Mouse (Mus musculus) adrenal gland, adult 8-10 months (tissue): Measurements from ENCODE around the gene Slc7a8. TPM values are rescaled to one million over a fixed set of nuclear protein-coding genes. Genes with fewer than 3 reads are reported as not detected.

ENCODE experiments used
- DNase-seq: peaks from one replicate; pipeline ENCODE4 v3.0.0; 2022
- total RNA-seq, 4 experiments: library from RNA; stranded (reverse); gene quantifications; 2 replicates each; pipeline ENCODE4 v1.2.4; 2022

The Slc7a8 gene
- total RNA-seq, 4 experiments from 2014 or later = 26.6 to 51.8 (median 40.3) TPM

DNA sequence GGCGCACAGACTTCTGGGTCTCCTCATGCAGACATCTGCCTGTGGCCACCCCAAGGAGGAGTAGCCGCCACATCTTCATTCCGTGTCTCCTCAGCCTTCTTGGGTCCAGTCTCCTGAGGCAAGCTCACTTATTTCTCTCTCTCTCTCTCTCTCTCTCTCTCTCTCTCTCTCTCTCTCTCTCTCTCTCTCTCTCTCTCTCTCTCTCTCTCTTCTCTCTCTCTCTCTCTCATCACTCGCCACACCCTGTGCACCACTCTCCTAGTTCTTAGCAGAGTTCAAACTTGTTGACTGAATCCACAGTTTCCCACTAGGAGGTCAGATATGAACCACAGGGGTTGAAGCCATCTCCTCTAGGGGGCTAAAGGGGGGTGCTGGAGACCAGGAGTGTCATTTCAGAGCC lies 83.0 kb downstream of the Slc7a8 start, which contains the start of gene Gm29776:
TSS of gene Gm29776 (minus strand) at position 101 of the 400 bp plus-strand sequence.
- no peak for DNase-seq

DNA sequence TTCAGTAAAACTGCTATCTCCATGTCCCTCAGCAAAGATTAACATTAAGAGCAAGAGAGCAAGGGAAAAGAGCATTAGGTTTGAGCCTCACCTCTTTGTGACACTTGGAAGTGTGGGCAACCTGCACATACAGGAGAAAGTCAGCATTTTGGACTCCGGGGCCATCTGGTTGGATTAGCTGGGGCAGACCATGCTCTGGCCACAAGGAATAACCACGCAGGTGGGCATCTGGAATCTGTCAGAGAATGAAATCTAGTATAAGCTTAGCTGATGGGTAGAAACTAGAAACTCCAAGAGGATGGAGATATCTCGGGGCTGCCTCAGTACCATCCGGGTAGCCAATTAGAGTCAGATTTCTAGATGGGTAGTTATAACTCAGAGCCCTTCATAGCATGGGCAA lies 85.0 kb downstream of the Slc7a8 start:
- DNase-seq = no peak

DNA sequence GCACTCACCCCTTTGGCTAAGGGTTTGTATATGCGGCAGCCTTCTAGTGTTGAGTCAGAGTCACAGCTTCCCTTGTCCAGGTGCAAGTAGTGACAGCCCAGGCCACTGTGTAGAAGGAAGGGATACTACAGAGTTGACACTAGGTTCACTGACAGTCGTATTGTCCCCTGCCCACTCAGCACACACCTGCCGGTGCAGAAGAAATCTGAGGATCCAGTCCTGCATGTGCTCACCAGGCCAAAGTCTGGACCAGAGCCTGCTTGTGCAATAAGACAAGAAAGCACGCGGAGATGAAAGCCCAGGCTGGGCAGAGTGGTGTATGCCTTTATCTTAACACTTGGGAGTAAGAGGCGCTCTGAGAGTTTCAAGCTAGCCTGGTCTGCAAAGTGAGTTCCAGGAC lies 86.7 kb downstream of the Slc7a8 start:
- no peak for DNase-seq

DNA sequence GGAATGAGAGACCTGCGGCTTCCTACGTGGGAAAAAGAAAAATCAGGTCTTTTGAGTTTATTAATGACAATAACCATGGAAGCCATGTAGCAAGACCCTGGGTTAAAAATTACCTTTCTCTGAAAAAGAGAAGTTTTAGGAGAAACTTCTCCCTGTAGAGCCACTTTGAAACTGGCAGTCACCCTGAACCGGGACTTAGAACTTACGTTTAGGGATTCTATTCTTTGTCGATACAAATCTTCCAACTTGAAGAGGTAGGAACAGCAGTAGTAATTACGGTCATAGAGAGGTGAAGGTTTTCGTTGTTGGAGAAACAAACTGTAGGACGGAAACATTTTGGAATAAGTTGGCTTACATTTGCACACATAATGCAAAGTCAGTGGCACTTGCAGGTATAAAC lies 94.5 kb downstream of the Slc7a8 start:
- no peak for DNase-seq

DNA sequence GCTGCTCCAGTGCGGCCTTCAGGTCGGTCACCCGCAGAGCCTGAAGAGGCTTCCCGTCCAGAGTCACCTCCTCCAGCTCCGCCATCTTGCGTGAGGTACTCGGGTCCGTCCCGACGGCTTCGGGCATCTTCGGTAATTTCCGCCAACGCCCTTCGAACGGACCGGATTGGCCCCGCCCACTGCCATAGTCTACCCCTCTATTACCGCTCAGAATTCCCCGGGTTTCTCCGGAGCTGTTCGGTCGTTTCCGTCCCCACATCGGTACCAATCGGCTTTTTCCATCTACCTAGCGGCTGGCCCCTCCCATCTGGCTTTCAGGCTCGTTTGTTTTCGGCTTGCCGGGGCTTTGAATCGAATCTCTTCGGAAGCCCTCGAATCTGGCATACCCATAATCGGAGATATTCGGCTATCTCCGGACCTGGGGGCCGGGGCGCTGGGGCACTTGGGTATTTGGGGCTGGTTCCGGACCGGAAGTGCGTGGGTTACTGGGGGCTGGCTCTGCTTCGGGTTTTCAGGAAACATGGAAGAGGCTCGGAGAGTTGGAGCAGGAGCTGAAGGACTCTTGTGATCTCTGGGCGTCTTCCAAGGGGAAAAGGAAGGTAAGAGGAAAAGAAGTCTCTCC lies 95.1 kb downstream of the Slc7a8 start, which contains the start of gene Acin1:
TSS of gene Acin1 (minus strand) at position 410 of the 622 bp plus-strand sequence.
- peak; percentile 100 for DNase-seq

DNA sequence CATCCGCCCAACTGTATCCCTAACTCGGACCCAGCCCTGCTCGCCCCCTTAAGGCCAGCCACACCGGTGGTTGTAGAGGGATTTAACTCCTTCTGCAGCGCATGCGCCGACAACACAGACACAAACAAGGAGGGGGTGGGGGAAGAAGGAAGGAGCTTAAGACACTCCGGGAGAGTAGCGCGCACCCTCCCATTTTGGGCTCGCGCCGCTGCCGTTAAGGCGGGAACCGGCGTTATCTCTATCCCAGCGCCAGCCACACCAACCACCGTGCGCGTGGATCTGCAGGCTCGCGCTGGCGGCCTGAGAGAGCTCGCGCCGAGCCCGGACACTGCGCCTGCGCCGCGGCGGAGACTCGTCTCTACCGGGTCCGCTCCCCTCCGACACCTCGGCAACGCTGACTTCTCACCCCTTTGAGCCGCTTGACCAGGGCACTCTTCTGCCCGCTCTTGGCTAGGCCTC lies 95.7 kb downstream of the Slc7a8 start, which contains the start of gene 1700123O20Rik:
TSS of gene 1700123O20Rik (plus strand) at position 154 of the 459 bp plus-strand sequence.
- no peak for DNase-seq

DNA sequence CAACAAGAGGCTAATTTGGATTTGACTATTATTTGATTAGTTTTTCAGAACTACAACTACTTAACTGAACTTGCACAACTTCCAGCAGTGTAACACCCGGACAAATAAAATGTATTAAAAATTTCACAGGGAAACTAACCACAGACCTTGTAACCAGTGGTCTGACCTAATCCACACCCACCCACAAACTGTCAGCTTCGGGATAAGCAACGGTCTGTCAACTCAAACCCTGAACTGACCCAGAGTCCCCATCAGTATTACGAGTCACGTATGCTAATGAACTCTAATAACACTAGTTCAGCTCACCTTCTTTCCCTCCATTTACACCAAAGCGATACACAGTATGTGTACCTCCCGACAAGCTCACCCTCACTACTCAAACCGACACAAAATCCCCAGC lies 96.3 kb downstream of the Slc7a8 start:
- DNase-seq = no peak

DNA sequence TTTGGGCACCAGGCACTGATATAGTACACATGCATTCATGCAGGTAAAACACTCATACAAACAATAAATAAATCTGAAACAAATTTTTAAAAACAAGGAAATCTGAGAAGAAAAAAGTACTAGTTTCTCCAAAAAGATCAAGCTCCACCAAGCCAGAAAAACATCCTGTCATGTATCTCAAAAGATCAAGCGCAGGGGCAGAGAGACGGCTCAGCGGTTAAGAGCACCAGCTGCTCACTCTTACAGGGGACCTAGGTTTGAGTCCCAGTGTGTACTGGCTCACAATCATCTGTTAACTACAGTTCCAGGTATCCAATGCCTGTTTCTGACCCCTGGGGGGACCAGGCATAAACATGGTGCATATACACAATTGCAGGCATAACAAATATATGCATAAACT lies 99.3 kb downstream of the Slc7a8 start:
- no peak for DNase-seq

DNA sequence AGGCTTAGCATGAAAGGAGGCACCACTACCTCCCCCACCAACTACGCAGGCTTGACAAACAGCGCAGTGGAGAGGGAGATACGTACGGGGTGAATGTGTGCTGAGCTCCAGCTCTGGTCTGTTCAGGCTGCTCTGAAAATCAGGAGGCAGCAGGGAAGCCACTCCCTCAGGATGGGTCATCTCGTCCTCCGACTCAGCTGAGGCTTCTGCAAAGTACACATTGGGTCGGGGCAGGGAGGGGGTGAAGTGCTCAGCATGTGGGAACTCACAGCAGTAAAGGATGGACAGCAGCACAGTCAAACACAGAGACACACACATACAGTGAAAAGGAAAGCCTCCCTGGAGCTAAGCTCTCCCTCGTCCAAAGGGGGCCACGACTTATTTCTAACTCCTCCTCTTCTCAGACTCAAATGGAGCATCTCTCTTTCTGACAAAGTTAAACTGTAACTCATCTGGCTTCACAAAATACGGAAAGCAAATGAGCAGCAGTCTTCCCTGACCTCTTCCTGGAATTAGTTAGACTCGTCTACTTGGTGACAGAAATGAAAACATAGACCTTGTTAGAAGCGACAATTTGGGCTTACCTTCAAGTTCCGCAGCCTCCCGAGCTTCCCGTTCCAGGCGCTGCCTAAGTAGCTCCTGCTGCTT lies 103.0 kb downstream of the Slc7a8 start:
- no peak for DNase-seq

DNA sequence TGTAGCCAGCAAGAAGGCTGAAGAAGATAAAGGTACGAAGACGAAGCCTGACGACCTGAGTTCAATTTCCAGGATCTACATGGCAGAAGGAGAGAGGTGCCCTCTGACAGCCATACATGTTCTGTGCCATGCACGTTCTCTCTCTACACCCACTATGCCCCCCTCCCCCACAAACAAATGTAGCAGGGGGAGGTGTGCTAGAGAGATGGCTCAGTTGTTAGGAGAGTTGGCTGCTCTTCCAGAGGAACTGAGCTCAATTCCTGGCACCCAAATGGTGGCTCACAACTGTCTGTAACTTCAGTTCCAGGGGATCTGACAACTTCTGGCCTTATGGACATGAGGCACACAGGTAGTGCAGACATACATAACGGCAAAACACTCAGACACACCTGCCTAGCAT lies 105.5 kb downstream of the Slc7a8 start:
- no peak for DNase-seq

DNA sequence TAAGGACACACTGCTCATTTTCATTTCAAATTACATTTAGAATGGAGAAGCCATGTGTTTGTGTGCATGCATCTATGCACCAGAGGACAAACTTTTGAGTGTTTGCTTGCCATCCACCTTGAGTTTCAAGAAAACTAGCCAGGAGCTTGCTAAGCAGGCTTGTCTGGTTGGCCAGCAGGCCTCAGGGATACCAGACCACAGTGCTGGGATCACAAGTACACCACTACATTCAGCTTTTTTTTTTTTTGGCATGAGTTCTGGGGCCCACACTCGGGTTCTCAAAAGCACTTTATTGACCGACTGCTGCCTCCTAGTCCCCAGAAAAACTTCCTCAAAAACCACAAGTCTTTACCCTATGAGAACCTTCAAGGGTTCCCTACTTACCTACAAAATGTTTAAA lies 107.4 kb downstream of the Slc7a8 start:
- no peak for DNase-seq

Other genes starting within 250 kb of the Slc7a8 start
- 10 to 100 TPM; 24.1 to 34.1 (median 29.4) TPM for gene Haus4, start 227.3 kb downstream of the Slc7a8 start, total RNA-seq
- 10 to 100 TPM; 23.7 to 41.6 (median 32.6) TPM for gene Ajuba, start 204.4 kb downstream of the Slc7a8 start, total RNA-seq
- 1 to 10 TPM; 3.6 to 6.2 (median 5.0) TPM for gene 4931414P19Rik, start 176.0 kb downstream of the Slc7a8 start, total RNA-seq
- 100 to 1,000 TPM; 254 to 479 (median 341) TPM for gene Psmb5, start 163.9 kb downstream of the Slc7a8 start, total RNA-seq
- not detected for gene Psmb11, start 160.5 kb downstream of the Slc7a8 start, total RNA-seq
- gene Gm17606, start 141.0 kb downstream of the Slc7a8 start, total RNA-seq = not detected
- gene Cdh24, start 140.6 kb downstream of the Slc7a8 start, total RNA-seq = 1 to 10 TPM in 2 of 4 experiments, under 1 TPM in 2; 0.46 to 2.0 (median 1.3) TPM
- gene 1700123O20Rik, start 95.7 kb downstream of the Slc7a8 start, total RNA-seq = 10 to 100 TPM; 34.2 to 43.9 (median 39.6) TPM
- 100 to 1,000 TPM; 140 to 305 (median 208) TPM for gene Acin1, start 95.0 kb downstream of the Slc7a8 start, total RNA-seq
- gene Gm29776, start 83.1 kb downstream of the Slc7a8 start, total RNA-seq = under 1 TPM in 2 of 4 experiments, not detected in 2; 0.19 to 0.59 TPM
- gene Cebpe, start 69.8 kb downstream of the Slc7a8 start, total RNA-seq = not detected
- gene Rnf212b, start 32.2 kb upstream of the Slc7a8 start, total RNA-seq = 1 to 10 TPM in 2 of 4 experiments, under 1 TPM in 2; 0.77 to 1.7 (median 1.2) TPM
- gene Homez, start 89.0 kb upstream of the Slc7a8 start, total RNA-seq = 10 to 100 TPM; 18.7 to 29.2 (median 21.7) TPM
- 10 to 100 TPM; 18.5 to 26.6 (median 21.6) TPM for gene Ppp1r3e, start 95.6 kb upstream of the Slc7a8 start, total RNA-seq
- gene Bcl2l2, start 101.4 kb upstream of the Slc7a8 start, total RNA-seq = 10 to 100 TPM; 62.9 to 88.0 (median 73.9) TPM
- 1 to 10 TPM in 3 of 4 experiments, under 1 TPM in 1; 0.99 to 9.0 (median 4.4) TPM for gene Gm20521, start 101.5 kb upstream of the Slc7a8 start, total RNA-seq
- gene Pabpn1, start 110.6 kb upstream of the Slc7a8 start, total RNA-seq = 100 to 1,000 TPM; 157 to 316 (median 238) TPM
- 10 to 100 TPM; 44.9 to 81.7 (median 60.3) TPM for gene Slc22a17, start 131.2 kb upstream of the Slc7a8 start, total RNA-seq
- gene Efs, start 144.2 kb upstream of the Slc7a8 start, total RNA-seq = 1 to 10 TPM; 2.5 to 4.4 (median 3.2) TPM
- not detected for gene Il25, start 150.7 kb upstream of the Slc7a8 start, total RNA-seq
- gene Cmtm5, start 154.3 kb upstream of the Slc7a8 start, total RNA-seq = under 1 TPM; 0.42 to 0.67 (median 0.60) TPM
- not detected for gene Myh6, start 185.0 kb upstream of the Slc7a8 start, total RNA-seq
- gene Gm17428, start 195.0 kb upstream of the Slc7a8 start, total RNA-seq = not detected
- not detected for gene Myh7, start 212.7 kb upstream of the Slc7a8 start, total RNA-seq
- gene Ngdn, start 233.5 kb upstream of the Slc7a8 start, total RNA-seq = 10 to 100 TPM; 35.3 to 44.0 (median 39.4) TPM